Mouse (Mus musculus) liver, postnatal 0 days (tissue): ENCODE results near the gene Mink1. TPM values are rescaled to one million over a fixed set of nuclear protein-coding genes. Genes with fewer than 3 reads are reported as not detected.

Experiments
- ATAC-seq: fragments of 200-750 bp; cut with Nextera tagmentation; 2 replicates; pipeline ENCODE4 v1.8.0; 2017; ENCODE audit warnings: mild to moderate bottlenecking, moderate library complexity
- DNase-seq: peaks from one replicate; pipeline ENCODE4 v3.0.0-alpha.2; 2016
- H3K27ac ChIP-seq: fragments of 300-500 bp; sonication (generic); 2 replicates; pipeline ENCODE4 v1.5.1; 2014; ENCODE audit warnings: antibody characterized with exemption, moderate library complexity, mild to moderate bottlenecking, low read depth
- H3K27me3 ChIP-seq: fragments of 300-500 bp; sonication (generic); 2 replicates; pipeline ENCODE4 v1.6.1; 2014; ENCODE audit warnings: low read length, control low read depth, mixed read lengths; ENCODE audit not compliant: insufficient read depth
- H3K36me3 ChIP-seq: fragments of 300-500 bp; sonication (generic); replicated peaks from 2 replicates; pipeline ENCODE4 v1.6.1; 2014; ENCODE audit warnings: mild to moderate bottlenecking, control low read depth, low read length, moderate library complexity, mixed read lengths; ENCODE audit not compliant: insufficient read depth
- H3K4me1 ChIP-seq: fragments of 300-500 bp; sonication (generic); 2 replicates; pipeline ENCODE4 v1.6.1; 2014; ENCODE audit warnings: antibody characterized with exemption, mild to moderate bottlenecking, control low read depth; ENCODE audit not compliant: insufficient read depth
- H3K4me2 ChIP-seq: fragments of 300-500 bp; sonication (generic); 2 replicates; pipeline ENCODE4 v1.6.1; 2014; ENCODE audit warnings: low read depth, mild to moderate bottlenecking, low read length, moderate library complexity, mixed read lengths
- H3K4me3 ChIP-seq: fragments of 300-500 bp; sonication (generic); 2 replicates; pipeline ENCODE4 v1.5.1; 2014; ENCODE audit warnings: low read depth, low read length
- H3K9ac ChIP-seq: fragments of 300-500 bp; sonication (generic); replicated peaks from 2 replicates; pipeline ENCODE4 v1.6.1; 2014; ENCODE audit warnings: mild to moderate bottlenecking, moderate library complexity
- H3K9me3 ChIP-seq: fragments of 300-500 bp; sonication (generic); 2 replicates; pipeline ENCODE4 v1.6.1; 2016; ENCODE audit warnings: mild to moderate bottlenecking, control low read depth, low read length, mixed read lengths
- CTCF ChIP-seq: sonication (generic); IDR thresholded peaks from 2 replicates; pipeline ENCODE4 v1.5.1; 2016; ENCODE audit warnings: antibody characterized with exemption, low read depth
- EP300 ChIP-seq: IDR thresholded peaks from 2 replicates; pipeline ENCODE4 v1.6.1; 2016; ENCODE audit warnings: antibody characterized with exemption, low read depth, mild to moderate bottlenecking
- WGBS: fragments of 180-500 bp; shearing (Covaris S2); extraction: QIAGEN DNeasy Blood & Tissue Kit; methylation state at CpG from one replicate; pipeline ENCODE4 v1.1.7; 2014; ENCODE audit not compliant: insufficient replicate concordance; 5-methylcytosine and 5-hydroxymethylcytosine counted together
- polyA plus RNA-seq: library from polyadenylated mRNA; unstranded; fragments of >200 nt; fragmentation: Nextera tagmentation; extraction: Ambion mirVana; gene quantifications from 2 replicates; pipeline ENCODE4 v1.2.1, GENCODE M21; 2015

Gene Mink1
- polyA plus RNA-seq, 1 experiment from 2014 or later: 3.9 TPM

DNA sequence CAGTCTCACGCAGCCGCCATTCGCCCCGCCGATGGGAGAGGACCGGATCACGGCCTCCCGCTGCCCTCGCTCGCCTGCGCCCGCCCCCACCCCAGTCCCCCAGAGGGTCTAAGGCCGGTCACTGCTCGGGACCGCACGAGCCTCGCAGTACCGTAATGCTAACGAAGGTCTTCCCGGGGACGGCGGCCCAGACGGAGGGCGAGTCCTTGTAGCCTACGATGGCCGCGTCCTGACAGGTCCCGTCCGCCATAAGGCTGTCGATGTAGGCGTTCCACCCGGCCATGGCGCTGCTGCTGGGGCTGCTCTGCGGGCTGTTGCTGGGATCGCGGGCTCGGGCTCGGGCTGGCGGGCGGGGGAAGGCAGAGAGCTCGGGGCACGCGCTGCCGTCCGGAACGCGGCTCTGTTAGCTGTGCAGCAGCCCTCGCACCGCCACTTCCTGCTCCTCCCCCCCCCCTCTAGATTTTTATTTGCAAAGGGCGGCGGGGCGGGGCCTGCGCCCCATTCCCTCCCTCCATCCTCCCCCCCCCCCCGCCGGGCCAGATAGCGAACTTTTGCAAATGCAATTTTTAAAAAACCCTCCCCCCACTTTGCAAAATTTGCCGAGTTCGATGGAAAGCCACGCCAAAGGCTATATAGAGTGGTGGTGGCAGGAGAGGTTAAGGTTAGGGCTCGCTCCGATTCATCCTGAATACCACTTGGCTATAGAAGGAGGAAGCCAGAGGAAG, 91.7 kb downstream of the Mink1 start, which contains the start of gene Pfn1:
Gene Pfn1 (minus strand): TSS at position 447 of the 725 bp plus-strand sequence.
- peaks cover 52% of the 10 kb centered on the region for H3K4me1 ChIP-seq

DNA sequence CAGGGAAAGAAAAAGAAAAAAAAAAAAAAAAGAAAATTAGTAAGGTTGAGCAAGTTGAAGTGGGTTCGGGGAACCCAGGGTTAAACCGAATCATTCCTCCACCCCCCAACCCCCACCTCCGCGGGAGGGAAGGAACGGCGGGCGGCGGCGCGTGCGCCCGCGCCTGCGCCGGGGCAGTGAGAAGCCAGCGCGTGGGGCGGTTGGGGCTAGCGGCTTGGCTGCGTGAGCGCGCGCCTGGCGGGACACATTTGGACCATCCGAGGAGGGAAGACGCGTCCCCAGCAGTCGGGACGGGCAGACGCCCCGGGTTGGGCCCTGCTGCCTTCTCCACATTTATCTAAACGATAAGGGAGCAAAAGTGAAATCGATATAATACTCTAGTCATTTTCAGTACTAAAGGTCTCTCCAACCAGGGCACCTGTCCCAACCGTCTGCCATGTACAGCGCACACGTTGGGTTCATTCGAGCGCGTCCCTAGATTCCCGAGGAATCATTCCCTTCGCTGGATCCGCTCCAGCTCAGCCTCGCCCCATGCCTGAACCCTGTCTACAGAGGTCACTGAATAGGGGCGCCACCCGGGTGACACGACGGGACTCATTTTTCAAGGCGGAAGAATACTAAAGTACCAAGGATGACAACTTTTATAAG, 92.4 kb downstream of the Mink1 start:
- Histone ChIP-seq H3K36me3 (peaks cover 26% of the 10 kb centered on the region), H3K9ac (peak overlapping the region; percentile 100), H3K4me2 (peak overlapping the region; percentile 96), H3K4me3 (peak overlapping the region; percentile 100), H3K9me3 (no peaks in the 10 kb centered on the region), H3K4me1 (peaks cover 45% of the 10 kb centered on the region), H3K27me3 (no peaks in the 10 kb centered on the region), H3K27ac (peak overlapping the region; percentile 99)
- TF ChIP-seq CTCF (no peak), EP300 (peak; percentile 54)
- WGBS: under 1% methylated on average over 46 of the region's 48 CpGs
- ATAC-seq (peak; percentile 65), DNase-seq (peak; percentile 86)

More for the DNA sequence above, 91.7 kb downstream of the Mink1 start, which contains the start of gene Pfn1:
- Histone ChIP-seq H3K4me2 (peak within 1 kb of the TSS; percentile 96), H3K27me3 (no peaks in the 10 kb centered on the region), H3K36me3 (peaks cover 33% of the 10 kb centered on the region), H3K9ac (peak within 1 kb of the TSS; percentile 100), H3K4me3 (peak within 1 kb of the TSS; percentile 100), H3K27ac (peak within 1 kb of the TSS; percentile 99), H3K9me3 (no peaks in the 10 kb centered on the region)
- DNase-seq (peak; percentile 90), ATAC-seq (peak; percentile 58)
- 0 out of 2 replicates have a peak, but pooled peaks have one; percentile 35 for TF ChIP-seq EP300
- no peak for TF ChIP-seq CTCF
- WGBS: under 1% methylated on average over 54 of the region's 61 CpGs

DNA sequence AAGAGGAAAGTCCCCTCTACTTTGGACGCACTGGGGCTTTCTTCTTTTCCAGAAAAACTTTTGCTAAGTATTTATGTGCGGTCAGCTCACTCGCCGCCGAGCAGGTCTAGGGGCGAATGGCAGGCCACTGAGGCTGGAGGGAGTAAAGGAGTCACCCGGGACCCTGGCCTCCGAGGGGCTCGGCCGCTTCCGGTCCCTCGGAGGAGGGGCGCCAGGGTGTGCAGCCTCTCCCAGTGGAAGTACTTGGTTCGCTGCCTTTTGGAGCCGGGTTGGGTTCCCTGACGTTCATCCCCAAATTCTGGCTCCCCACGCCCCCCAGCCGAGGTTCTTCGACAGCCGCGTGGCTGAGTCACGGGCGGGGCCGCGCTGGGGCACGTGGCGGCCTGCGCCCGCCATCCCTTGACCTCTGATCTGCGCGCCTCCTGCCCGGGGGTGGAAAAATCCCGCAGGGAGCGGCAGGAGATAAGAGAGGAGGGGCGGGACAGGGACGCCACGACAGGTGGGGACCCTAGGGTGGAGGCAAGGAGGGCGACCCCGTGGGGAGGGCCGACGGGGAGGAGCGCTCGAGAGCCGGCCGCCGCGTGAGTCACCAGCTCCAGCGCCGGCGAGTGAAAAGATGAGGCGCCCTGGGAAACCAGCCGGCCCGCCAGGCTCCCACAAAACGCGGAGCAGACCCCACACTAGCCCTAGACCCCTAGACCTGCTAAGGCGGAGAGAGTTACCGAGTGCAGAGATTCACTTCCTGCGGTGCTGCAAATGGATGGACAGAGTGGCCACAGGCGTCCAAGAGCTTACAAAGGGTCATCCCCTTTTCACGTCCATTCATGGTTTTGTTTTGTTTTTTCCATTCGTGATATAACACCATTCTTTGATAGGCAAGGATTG, 93.1 kb downstream of the Mink1 start:
- peaks cover 38% of the 10 kb centered on the region for H3K4me1 ChIP-seq
- peak overlapping the region; percentile 96 for H3K4me2 ChIP-seq
- DNase-seq: peak; percentile 68
- H3K36me3 ChIP-seq: peaks cover 19% of the 10 kb centered on the region
- TF ChIP-seq EP300 (no peak), CTCF (no peak)
- WGBS: 2% methylated on average over 60 of the region's 61 CpGs
- peak overlapping the region; percentile 100 for H3K4me3 ChIP-seq
- H3K27me3 ChIP-seq: no peaks in the 10 kb centered on the region
- H3K9ac ChIP-seq: peak overlapping the region; percentile 100
- peak overlapping the region; percentile 99 for H3K27ac ChIP-seq
- H3K9me3 ChIP-seq: no peaks in the 10 kb centered on the region
- peak; percentile 16 for ATAC-seq

DNA sequence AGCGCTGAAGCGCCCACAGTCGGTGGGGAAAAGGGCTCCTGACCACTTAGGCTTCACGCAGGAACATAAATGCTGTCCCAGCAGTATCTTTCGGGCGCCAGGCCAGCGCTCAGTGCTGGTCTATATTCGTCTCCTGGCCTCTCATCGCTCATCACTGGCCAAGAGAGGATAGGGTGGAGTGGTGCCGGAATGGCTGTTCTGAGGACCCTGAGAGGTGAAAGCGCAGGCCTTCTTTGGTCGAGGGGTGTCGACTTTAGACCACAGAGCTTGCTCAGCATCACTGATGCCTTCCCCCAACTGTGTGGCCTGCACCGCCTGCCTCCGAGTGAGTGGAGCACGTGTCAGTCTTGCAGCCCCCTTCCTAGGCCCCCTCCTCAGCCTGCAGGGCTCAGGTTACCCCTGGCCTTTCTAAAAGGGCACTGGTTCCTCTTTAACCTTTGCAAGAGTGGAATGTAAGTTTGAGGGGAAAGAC, 93.8 kb downstream of the Mink1 start:
- no peaks in the 10 kb centered on the region for H3K9me3 ChIP-seq
- TF ChIP-seq CTCF: no peak
- no peak for TF ChIP-seq EP300
- peaks cover 12% of the 10 kb centered on the region for H3K36me3 ChIP-seq
- peaks cover 31% of the 10 kb centered on the region for H3K4me1 ChIP-seq
- peak overlapping the region; percentile 100; the same call in 1 of the 2 replicates for H3K9ac ChIP-seq
- peak overlapping the region; percentile 96 for H3K4me2 ChIP-seq
- H3K27ac ChIP-seq: peak overlapping the region; percentile 99
- no peak for ATAC-seq
- H3K27me3 ChIP-seq: no peaks in the 10 kb centered on the region
- 26% methylated on average over 16 of the region's 16 CpGs for WGBS
- H3K4me3 ChIP-seq: peak overlapping the region; percentile 100
- no peak for DNase-seq

DNA sequence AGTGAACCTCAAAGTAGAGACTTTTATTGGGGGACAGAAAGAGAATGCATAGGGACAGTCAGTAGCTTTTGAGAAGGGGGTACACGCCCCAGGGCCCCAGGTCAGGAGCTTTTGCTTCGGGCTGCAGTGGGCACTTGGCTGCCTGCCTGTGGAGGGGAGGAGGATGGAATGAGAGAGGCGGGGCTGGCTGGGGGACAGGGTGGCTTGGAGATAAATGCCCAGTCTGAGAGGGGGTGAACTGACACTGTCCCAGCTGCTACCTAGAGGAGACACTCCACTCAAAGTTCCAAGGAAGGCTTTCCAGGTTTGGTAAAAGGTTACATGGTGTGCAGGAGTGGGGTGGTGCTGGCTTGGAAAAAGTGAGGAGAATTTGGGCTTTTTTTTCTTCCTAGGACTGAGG, 94.3 kb downstream of the Mink1 start, which contains the start of gene Eno3:
Gene Eno3 (plus strand): TSS at position 239 of the 400 bp plus-strand sequence.
- Histone ChIP-seq H3K4me2 (peak within 1 kb of the TSS; percentile 96), H3K36me3 (peaks cover 11% of the 10 kb centered on the region), H3K27ac (peak within 1 kb of the TSS; percentile 99), H3K9me3 (no peaks in the 10 kb centered on the region), H3K4me3 (peak within 1 kb of the TSS; percentile 100), H3K9ac (peak within 1 kb of the TSS; percentile 100), H3K4me1 (peaks cover 27% of the 10 kb centered on the region), H3K27me3 (no peaks in the 10 kb centered on the region)
- DNase-seq (no peak), ATAC-seq (no peak)
- TF ChIP-seq CTCF (no peak), EP300 (no peak)
- 33% methylated on average over 3 of the region's 3 CpGs for WGBS
